Mouse (Mus musculus): ENCODE data around the gene Nudt1.

GRCm38 (mm10) chr5:140298291-140298690 is 23.2 kb upstream of the Nudt1 start:
- TF ChIP-seq POLR2A (IDR thresholded peaks at IDR 0.05; ENCODE audit: low read depth, low read length): no peak
- no peak for TF ChIP-seq EP300 (IDR thresholded peaks at IDR 0.05; ENCODE audit: low read length)
- no peak for TF ChIP-seq BHLHE40 (IDR thresholded peaks at IDR 0.05; ENCODE audit: low read depth, low read length)
- TF ChIP-seq CTCF (conservative IDR thresholded peaks at IDR 0.05 in 1 of 2, IDR thresholded peaks at IDR 0.05 in 1 of 2; ENCODE audit: low read depth in 2 of 2, low read length in 2 of 2): no peak

Data from CH12.LX (cell line).